In the genomic region with DNA sequence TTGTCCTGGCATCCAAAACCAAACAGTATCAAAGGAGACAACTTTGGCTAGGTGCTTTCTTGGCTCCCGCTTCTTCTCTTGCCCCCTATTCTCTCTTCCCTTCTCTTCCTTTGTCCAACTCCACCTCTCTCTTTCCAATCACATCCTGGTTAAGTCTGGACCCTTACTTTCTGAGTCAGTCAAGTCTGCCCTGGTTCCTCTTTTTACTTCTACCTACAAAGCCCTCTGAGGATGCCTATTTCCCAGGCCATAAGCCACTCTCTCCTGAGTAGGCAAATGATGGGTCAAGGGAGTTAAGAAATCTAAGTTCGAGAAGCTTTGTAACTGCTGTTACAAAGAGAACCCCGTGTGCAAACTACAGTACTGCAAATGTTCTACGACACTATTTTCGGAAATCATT, we compare ENCODE assay signal across 8 mouse cellular contexts. TPM values are rescaled to one million over a fixed set of nuclear protein-coding genes. Genes with fewer than 3 reads are reported as not detected.
A peak's percentile ranks its signal among the peaks of the same experiment; 100 is the strongest.
DNase-seq lines count a peak whose midpoint lies in the region; ATAC-seq lines count a peak whose summit lies in the region.

No protein-coding gene starts in this region.

- H3K4me3 ChIP-seq in kidney, embryonic 15.5 days (replicated peaks): peak overlapping the region; percentile 59
- H3K4me3 ChIP-seq in hindbrain, embryonic 16.5 days (ENCODE audit: low read length): peak overlapping the region; percentile 63
- peak overlapping the region; percentile 46 for H3K4me3 ChIP-seq in midbrain, embryonic 16.5 days (ENCODE audit: low read depth, low read length)

- no peak for DNase-seq in kidney, adult 9 months
- DNase-seq in gastrocnemius, postnatal 25 days: no peak
- DNase-seq in spleen, postnatal 4 days (ENCODE audit: low spot score in 2 of 2): no peak
- DNase-seq in gastrocnemius, postnatal 4 days (ENCODE audit: low spot score in 2 of 2): no peak

- H3K9me3 ChIP-seq in kidney, embryonic 15.5 days (replicated peaks): 0 out of 2 replicates have a peak, but pooled peaks cover 5% of the 10 kb centered on the region
- peaks cover 6% of the 10 kb centered on the region for H3K9me3 ChIP-seq in hindbrain, embryonic 16.5 days (ENCODE audit: control insufficient read depth, low read length)
- H3K9me3 ChIP-seq in midbrain, embryonic 16.5 days (replicated peaks; ENCODE audit: control insufficient read depth, low read length, poor library complexity, severe bottlenecking): peaks cover 3% of the 10 kb centered on the region; the same call in 1 of the 2 replicates

- H3K36me3 ChIP-seq in kidney, embryonic 15.5 days: peaks cover 11% of the 10 kb centered on the region
- no peaks in the 10 kb centered on the region for H3K36me3 ChIP-seq in hindbrain, embryonic 16.5 days (ENCODE audit: control insufficient read depth, insufficient read depth, low read length)
- H3K36me3 ChIP-seq in midbrain, embryonic 16.5 days (ENCODE audit: control insufficient read depth, insufficient read depth, low read length): peaks cover 3% of the 10 kb centered on the region; the same call in 1 of the 2 replicates

- peaks cover 14% of the 10 kb centered on the region for H3K4me1 ChIP-seq in kidney, embryonic 15.5 days
- peaks cover 12% of the 10 kb centered on the region for H3K4me1 ChIP-seq in hindbrain, embryonic 16.5 days (ENCODE audit: control insufficient read depth, insufficient read depth, low read depth, low read length)
- peaks cover 17% of the 10 kb centered on the region for H3K4me1 ChIP-seq in midbrain, embryonic 16.5 days (ENCODE audit: control insufficient read depth, insufficient read depth, low read length)

- H3K9ac ChIP-seq in kidney, embryonic 15.5 days: peak overlapping the region; percentile 52
- peak overlapping the region; percentile 2; the same call in 1 of the 2 replicates for H3K9ac ChIP-seq in hindbrain, embryonic 16.5 days (ENCODE audit: low read depth, low read length)
- peak overlapping the region; percentile 42; the same call in 1 of the 2 replicates for H3K9ac ChIP-seq in midbrain, embryonic 16.5 days (ENCODE audit: low read depth, low read length)

- H3K4me2 ChIP-seq in kidney, embryonic 15.5 days: peak overlapping the region; percentile 61
- H3K4me2 ChIP-seq in hindbrain, embryonic 16.5 days (ENCODE audit: low read length): peak overlapping the region; percentile 60
- H3K4me2 ChIP-seq in midbrain, embryonic 16.5 days (ENCODE audit: low read length): peak overlapping the region; percentile 68

- H3K27me3 ChIP-seq in kidney, embryonic 15.5 days: no peaks in the 10 kb centered on the region
- no peaks in the 10 kb centered on the region for H3K27me3 ChIP-seq in hindbrain, embryonic 16.5 days (replicated peaks; ENCODE audit: control insufficient read depth, insufficient read depth, low read length)
- H3K27me3 ChIP-seq in midbrain, embryonic 16.5 days (ENCODE audit: control insufficient read depth, insufficient read depth, low read depth, low read length): no peaks in the 10 kb centered on the region

- peak; percentile 15 for ATAC-seq in kidney, embryonic 15.5 days (replicated peaks; ENCODE audit: low FRiP score)
- peak; percentile 58 for ATAC-seq in common myeloid progenitor, adult 5-6 weeks (replicated peaks; ENCODE audit: low read depth, poor library complexity, severe bottlenecking)
- peak; percentile 4; the same call in 1 of the 2 replicates for ATAC-seq in hindbrain, embryonic 16.5 days
- peak; percentile 19; the same call in 1 of the 2 replicates for ATAC-seq in midbrain, embryonic 16.5 days

- WGBS in kidney, embryonic 15.5 days: 27% methylated on average over 5 of the region's 5 CpGs
- 28% methylated on average over 5 of the region's 5 CpGs for WGBS in hindbrain, embryonic 16.5 days
- whole genome bisulfite sequencing in midbrain, embryonic 16.5 days: 33% methylated on average over 5 of the region's 5 CpGs

- peak overlapping the region; percentile 51; the same call in 1 of the 2 replicates for H3K27ac ChIP-seq in kidney, embryonic 15.5 days
- H3K27ac ChIP-seq in hindbrain, embryonic 16.5 days (ENCODE audit: low read depth, low read length): no peak overlapping the region
- no peak overlapping the region for H3K27ac ChIP-seq in midbrain, embryonic 16.5 days (ENCODE audit: low read length)

RNA-seq across cellular contexts. Expression of a gene that starts 0.6 kb away (rescaled TPM):
- polyA plus RNA-seq in kidney, embryonic 15.5 days (2015; fragmentation: Nextera tagmentation; extraction: Ambion mirVana): 13.2 and 13.6 TPM in 2 replicates
- total RNA-seq in common myeloid progenitor, adult 5-6 weeks (2017): 13.2 and 13.8 TPM in 2 replicates
- 12.1 and 13.8 TPM in 2 replicates for polyA plus RNA-seq in hindbrain, embryonic 16.5 days (2015; fragmentation: Nextera tagmentation; extraction: Ambion mirVana)
- 14.0 and 14.9 TPM in 2 replicates for polyA plus RNA-seq in midbrain, embryonic 16.5 days (2015; fragmentation: Nextera tagmentation; extraction: Ambion mirVana)
- total RNA-seq in gastrocnemius, postnatal 25 days (2021): 1 to 10 TPM; 4.0 to 5.1 TPM
- 1 to 10 TPM; 6.0 to 7.7 TPM for total RNA-seq in gastrocnemius, postnatal 4 days (2021)

RNA-seq across cellular contexts. Expression of a gene that starts 0.7 kb away (rescaled TPM):
- 7.9 and 8.8 TPM in 2 replicates for polyA plus RNA-seq in kidney, embryonic 15.5 days (2015; fragmentation: Nextera tagmentation; extraction: Ambion mirVana)
- total RNA-seq in common myeloid progenitor, adult 5-6 weeks (2017): 14.2 and 18.9 TPM in 2 replicates
- polyA plus RNA-seq in hindbrain, embryonic 16.5 days (2015; fragmentation: Nextera tagmentation; extraction: Ambion mirVana): 8.6 and 9.0 TPM in 2 replicates
- 10.7 and 11.9 TPM in 2 replicates for polyA plus RNA-seq in midbrain, embryonic 16.5 days (2015; fragmentation: Nextera tagmentation; extraction: Ambion mirVana)
- total RNA-seq in gastrocnemius, postnatal 25 days (2021): 1 to 10 TPM; 5.4 to 6.5 TPM
- total RNA-seq in gastrocnemius, postnatal 4 days (2021): 1 to 10 TPM; 7.0 to 8.2 TPM

RNA-seq across cellular contexts. Expression of a gene that starts 45.9 kb away (rescaled TPM):
- polyA plus RNA-seq in kidney, embryonic 15.5 days (2015; fragmentation: Nextera tagmentation; extraction: Ambion mirVana): 10.6 and 13.4 TPM in 2 replicates
- total RNA-seq in common myeloid progenitor, adult 5-6 weeks (2017): 28.3 and 31.1 TPM in 2 replicates
- polyA plus RNA-seq in hindbrain, embryonic 16.5 days (2015; fragmentation: Nextera tagmentation; extraction: Ambion mirVana): 10.2 and 11.4 TPM in 2 replicates
- 12.6 and 13.3 TPM in 2 replicates for polyA plus RNA-seq in midbrain, embryonic 16.5 days (2015; fragmentation: Nextera tagmentation; extraction: Ambion mirVana)
- 1 to 10 TPM; 6.5 to 6.8 TPM for total RNA-seq in gastrocnemius, postnatal 25 days (2021)
- total RNA-seq in gastrocnemius, postnatal 4 days (2021): 1 to 10 TPM; 7.5 to 9.3 TPM

Comparison
In these comparisons a context has a peak if more than half of its experiments do, and no peak if none do; other contexts are left out.
1. ATAC-seq: peak in every context shown above with its lines; median percentile 58 in common myeloid progenitor, adult 5-6 weeks; 19 in midbrain, embryonic 16.5 days; 15 in kidney, embryonic 15.5 days; 4 in hindbrain, embryonic 16.5 days.
2. H3K9ac ChIP-seq: peak in every context shown above with its lines; median percentile 52 in kidney, embryonic 15.5 days; 42 in midbrain, embryonic 16.5 days; 2 in hindbrain, embryonic 16.5 days.